Mouse (Mus musculus) megakaryocyte progenitor cell, adult 5-6 weeks (primary cell): ENCODE results near the gene Gm21996. TPM values are rescaled to one million over a fixed set of nuclear protein-coding genes. Genes with fewer than 3 reads are reported as not detected.
"Not testable (repeated sequence)": the region's sequence is repeated elsewhere in the genome, so short reads cannot be mapped to it uniquely, and the experiment has no call there.

ENCODE experiments used
- ATAC-seq: replicated peaks from 2 replicates; pipeline ENCODE4 v1.8.0; 2016; ENCODE audit warnings: mild to moderate bottlenecking, moderate TSS enrichment, inconsistent platforms; ENCODE audit not compliant: poor library complexity
- total RNA-seq, 2 experiments: library from RNA; stranded (forward) in 1 of 2; stranded (reverse) in 1 of 2; fragments of 157-497, 149-512 nt in 1 of 2; fragments of 200-1000 nt in 1 of 2; gene quantifications; 2 replicates each; pipeline versions ENCODE4 v1.2.3 to v1.2.4; 2015 to 2017

Gene Gm21996
- total RNA-seq (2015) (not detected in 2 replicates), total RNA-seq (2017) (not detected in 2 replicates)

- ATAC-seq = not testable (repeated sequence)
Observed at GRCm38 (mm10) chrY:89745432-89745831, at the start of gene Gm21996. Gene Gm21996 (minus strand): TSS chrY:89745532.
